Mouse (Mus musculus): ENCODE data around the gene Coro1a. TPM values are rescaled to one million over a fixed set of nuclear protein-coding genes. Genes with fewer than 3 reads are reported as not detected.

Coro1a gene
- polyA plus RNA-seq, 1 experiment, result 668 TPM

DNA sequence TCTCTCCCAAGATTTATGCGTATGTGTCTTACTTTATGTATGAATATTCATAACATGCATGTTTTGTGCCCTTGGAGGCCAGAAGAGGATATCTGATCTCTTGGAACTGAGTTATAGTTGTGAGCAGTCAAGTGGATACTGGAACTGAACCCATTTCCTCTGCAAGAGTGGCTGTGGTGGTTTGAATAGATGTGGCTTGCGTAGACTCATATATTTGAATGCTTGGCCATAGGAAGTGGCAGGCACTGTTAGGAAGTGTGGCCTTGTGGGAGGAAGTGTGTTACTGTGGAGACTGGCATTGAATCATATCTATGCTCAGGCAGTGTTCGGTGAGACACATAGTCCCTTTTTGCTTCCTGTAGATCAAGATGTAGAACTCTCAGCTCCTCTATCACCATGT lies 51.9 kb downstream of the Coro1a start:
- TF ChIP-seq POLR2A (IDR thresholded peaks at IDR 0.05; ENCODE audit: borderline replicate concordance, low read depth, low read length) (no peak), CTCF (IDR thresholded peaks at IDR 0.05; ENCODE audit: low read depth, low read length) (no peak)
- Histone ChIP-seq H3K27ac (ENCODE audit: insufficient read depth, low read depth, low read length) (peak overlapping the region; percentile 75), H3K4me3 (ENCODE audit: insufficient read depth, low read length) (peak overlapping the region; percentile 7; the same call in 1 of the 2 replicates), H3K4me1 (ENCODE audit: control insufficient read depth, insufficient read depth, low read length) (peaks cover 39% of the 10 kb centered on the region)

DNA sequence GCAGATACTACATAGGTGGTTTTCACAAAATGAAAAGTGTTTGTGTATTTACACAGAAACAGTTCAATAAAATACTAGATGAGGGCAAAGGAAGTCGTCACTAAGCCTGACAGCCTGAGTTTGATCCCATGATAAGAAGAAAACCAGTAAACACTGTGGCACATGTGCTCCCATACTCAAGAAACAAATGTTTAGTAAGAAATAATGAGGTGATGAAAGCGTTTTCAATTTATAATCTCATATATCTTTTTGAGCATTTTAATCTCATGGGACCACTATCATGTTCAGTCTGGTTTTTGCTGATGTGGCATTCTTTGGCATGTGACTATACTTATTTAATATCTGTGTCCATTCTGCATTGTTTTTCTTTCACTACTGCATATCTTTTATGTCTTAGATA lies 53.6 kb downstream of the Coro1a start:
- H3K4me1 ChIP-seq (ENCODE audit: control insufficient read depth, insufficient read depth, low read length), result peaks cover 41% of the 10 kb centered on the region
- TF ChIP-seq POLR2A (IDR thresholded peaks at IDR 0.05; ENCODE audit: borderline replicate concordance, low read depth, low read length), result no peak
- TF ChIP-seq CTCF (IDR thresholded peaks at IDR 0.05; ENCODE audit: low read depth, low read length), result no peak
- no peak overlapping the region for H3K27ac ChIP-seq (ENCODE audit: insufficient read depth, low read depth, low read length)
- no peak overlapping the region for H3K4me3 ChIP-seq (ENCODE audit: insufficient read depth, low read length)

DNA sequence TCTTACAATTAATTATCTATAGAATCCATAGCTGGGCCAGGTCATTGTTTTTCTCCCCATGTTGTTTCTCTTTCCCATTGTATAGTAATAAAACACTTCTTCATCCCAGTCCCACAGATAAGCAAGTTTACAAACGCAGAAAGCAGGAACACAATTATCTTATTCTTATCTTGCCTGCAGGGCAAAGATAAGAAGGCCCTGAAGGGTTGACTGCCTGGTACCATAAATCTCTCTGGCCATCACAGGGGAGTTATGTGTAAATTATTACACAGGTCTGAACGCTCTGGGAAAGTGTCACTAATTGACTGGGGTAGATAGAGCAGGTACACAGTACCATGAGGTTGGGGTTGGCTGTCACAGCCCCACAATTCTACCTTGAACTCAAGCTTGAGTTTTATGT lies 56.7 kb downstream of the Coro1a start:
- Histone ChIP-seq H3K27ac (ENCODE audit: insufficient read depth, low read depth, low read length) (no peak overlapping the region), H3K4me3 (ENCODE audit: insufficient read depth, low read length) (no peak overlapping the region), H3K4me1 (ENCODE audit: control insufficient read depth, insufficient read depth, low read length) (peaks cover 26% of the 10 kb centered on the region)
- no peak for TF ChIP-seq POLR2A (IDR thresholded peaks at IDR 0.05; ENCODE audit: borderline replicate concordance, low read depth, low read length)
- TF ChIP-seq CTCF (IDR thresholded peaks at IDR 0.05; ENCODE audit: low read depth, low read length), result no peak

Other genes starting within 250 kb of the Coro1a start
- gene Atp2a1, start 244.7 kb downstream of the Coro1a start, polyA plus RNA-seq (2012; ENCODE audit: insufficient read depth, insufficient read length, missing spikeins), result 0.25 and 1.4 TPM in 2 replicates
- gene Sh2b1, start 232.4 kb downstream of the Coro1a start, polyA plus RNA-seq (2012; ENCODE audit: insufficient read depth, insufficient read length, missing spikeins), result 26.1 and 27.6 TPM in 2 replicates
- 39.7 and 41.0 TPM in 2 replicates for gene Tufm, start 220.4 kb downstream of the Coro1a start, polyA plus RNA-seq (2012; ENCODE audit: insufficient read depth, insufficient read length, missing spikeins)
- 128 and 131 TPM in 2 replicates for gene Atxn2l, start 204.3 kb downstream of the Coro1a start, polyA plus RNA-seq (2012; ENCODE audit: insufficient read depth, insufficient read length, missing spikeins)
- 142 and 148 TPM in 2 replicates for gene Eif3c, start 141.4 kb downstream of the Coro1a start, polyA plus RNA-seq (2012; ENCODE audit: insufficient read depth, insufficient read length, missing spikeins)
- gene Apobr, start 122.8 kb downstream of the Coro1a start, polyA plus RNA-seq (2012; ENCODE audit: insufficient read depth, insufficient read length, missing spikeins), result 83.3 and 84.3 TPM in 2 replicates
- gene Cln3, start 122.0 kb downstream of the Coro1a start, polyA plus RNA-seq (2012; ENCODE audit: insufficient read depth, insufficient read length, missing spikeins), result 219 and 238 TPM in 2 replicates
- 2.9 and 3.3 TPM in 2 replicates for gene Il27, start 112.8 kb downstream of the Coro1a start, polyA plus RNA-seq (2012; ENCODE audit: insufficient read depth, insufficient read length, missing spikeins)
- 34.9 and 41.2 TPM in 2 replicates for gene Nupr1, start 76.9 kb downstream of the Coro1a start, polyA plus RNA-seq (2012; ENCODE audit: insufficient read depth, insufficient read length, missing spikeins)
- gene Sgf29, start 58.5 kb downstream of the Coro1a start, polyA plus RNA-seq (2012; ENCODE audit: insufficient read depth, insufficient read length, missing spikeins), result 28.6 and 31.7 TPM in 2 replicates
- gene Sult1a1, start 31.4 kb downstream of the Coro1a start, polyA plus RNA-seq (2012; ENCODE audit: insufficient read depth, insufficient read length, missing spikeins), result 42.3 and 56.8 TPM in 2 replicates
- 62.1 and 63.7 TPM in 2 replicates for gene Bola2, start 12.4 kb downstream of the Coro1a start, polyA plus RNA-seq (2012; ENCODE audit: insufficient read depth, insufficient read length, missing spikeins)
- gene Slx1b, start 12.0 kb downstream of the Coro1a start, polyA plus RNA-seq (2012; ENCODE audit: insufficient read depth, insufficient read length, missing spikeins), result 8.4 and 11.6 TPM in 2 replicates
- gene Mapk3, start 51.8 kb upstream of the Coro1a start, polyA plus RNA-seq (2012; ENCODE audit: insufficient read depth, insufficient read length, missing spikeins), result 331 and 390 TPM in 2 replicates
- gene Gdpd3, start 58.5 kb upstream of the Coro1a start, polyA plus RNA-seq (2012; ENCODE audit: insufficient read depth, insufficient read length, missing spikeins), result 20.8 and 27.0 TPM in 2 replicates
- 392 and 412 TPM in 2 replicates for gene Ypel3, start 69.2 kb upstream of the Coro1a start, polyA plus RNA-seq (2012; ENCODE audit: insufficient read depth, insufficient read length, missing spikeins)
- gene Tbx6, start 73.7 kb upstream of the Coro1a start, polyA plus RNA-seq (2012; ENCODE audit: insufficient read depth, insufficient read length, missing spikeins), result 1.9 and 2.8 TPM in 2 replicates
- gene Ppp4c, start 84.7 kb upstream of the Coro1a start, polyA plus RNA-seq (2012; ENCODE audit: insufficient read depth, insufficient read length, missing spikeins), result 153 and 164 TPM in 2 replicates
- 0.74 and 0.85 TPM in 2 replicates for gene Fam57b, start 89.9 kb upstream of the Coro1a start, polyA plus RNA-seq (2012; ENCODE audit: insufficient read depth, insufficient read length, missing spikeins)
- gene 4930451I11Rik, start 123.9 kb upstream of the Coro1a start, polyA plus RNA-seq (2012; ENCODE audit: insufficient read depth, insufficient read length, missing spikeins), result not detected in 2 replicates
- gene Doc2a, start 139.6 kb upstream of the Coro1a start, polyA plus RNA-seq (2012; ENCODE audit: insufficient read depth, insufficient read length, missing spikeins), result not detected in 2 replicates
- gene Hirip3, start 154.2 kb upstream of the Coro1a start, polyA plus RNA-seq (2012; ENCODE audit: insufficient read depth, insufficient read length, missing spikeins), result 32.0 and 33.5 TPM in 2 replicates
- 67.0 and 72.6 TPM in 2 replicates for gene Ino80e, start 154.6 kb upstream of the Coro1a start, polyA plus RNA-seq (2012; ENCODE audit: insufficient read depth, insufficient read length, missing spikeins)
- 58.5 and 66.8 TPM in 2 replicates for gene Taok2, start 176.9 kb upstream of the Coro1a start, polyA plus RNA-seq (2012; ENCODE audit: insufficient read depth, insufficient read length, missing spikeins)
- gene Tmem219, start 215.1 kb upstream of the Coro1a start, polyA plus RNA-seq (2012; ENCODE audit: insufficient read depth, insufficient read length, missing spikeins), result 74.2 and 75.9 TPM in 2 replicates
- gene Kctd13, start 221.1 kb upstream of the Coro1a start, polyA plus RNA-seq (2012; ENCODE audit: insufficient read depth, insufficient read length, missing spikeins), result 16.2 and 17.5 TPM in 2 replicates
- gene Asphd1, start 241.8 kb upstream of the Coro1a start, polyA plus RNA-seq (2012; ENCODE audit: insufficient read depth, insufficient read length, missing spikeins), result not detected in 2 replicates
- gene Sez6l2, start 242.8 kb upstream of the Coro1a start, polyA plus RNA-seq (2012; ENCODE audit: insufficient read depth, insufficient read length, missing spikeins), result 1.6 and 2.6 TPM in 2 replicates